Mouse (Mus musculus): ENCODE results near the gene Fa2h.

DNA sequence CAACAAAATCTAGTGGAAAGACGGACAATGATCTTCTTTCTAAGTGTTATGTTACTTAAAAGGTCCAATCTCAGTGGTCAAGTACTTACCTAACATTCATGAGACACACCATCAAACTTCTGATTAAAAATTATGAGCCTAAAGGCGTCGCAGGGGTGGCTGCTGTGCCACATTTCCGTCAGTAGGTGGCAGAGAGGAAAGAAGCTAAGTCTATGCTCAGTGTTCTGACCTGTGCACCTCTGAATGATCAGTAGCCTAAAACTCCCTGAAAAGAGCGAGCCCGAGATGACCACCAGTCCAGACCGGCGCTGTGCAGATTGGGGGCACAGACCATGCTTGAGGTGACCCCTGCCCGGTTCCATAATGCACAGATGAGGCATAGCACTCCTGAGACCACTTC lies 25.0 kb upstream of the Fa2h start:
- TF ChIP-seq CTCF (IDR thresholded peaks at IDR 0.05; ENCODE audit: insufficient read depth, low read length) (peak; percentile 81), POLR2A (IDR thresholded peaks at IDR 0.05; ENCODE audit: borderline replicate concordance, extremely low read depth, low read depth, low read length) (no peak)

Measured in lung, adult 2 months (tissue).